Mouse (Mus musculus) spleen, adult 2 months (tissue): Measurements from ENCODE around the gene Maml3.

Experiments
- CTCF ChIP-seq: fragments of 200-500 bp; IDR thresholded peaks from 2 replicates; pipeline ENCODE4 v1.5.1; 2011; ENCODE audit warnings: mild to moderate bottlenecking, inconsistent platforms; ENCODE audit not compliant: insufficient read depth, insufficient read length, insufficient replicate concordance; ENCODE audit errors: extremely low read depth
- POLR2A ChIP-seq: fragments of 200-500 bp; IDR thresholded peaks from 2 replicates; pipeline ENCODE4 v1.6.1; 2011; ENCODE audit warnings: low read depth, low read length, inconsistent platforms

DNA sequence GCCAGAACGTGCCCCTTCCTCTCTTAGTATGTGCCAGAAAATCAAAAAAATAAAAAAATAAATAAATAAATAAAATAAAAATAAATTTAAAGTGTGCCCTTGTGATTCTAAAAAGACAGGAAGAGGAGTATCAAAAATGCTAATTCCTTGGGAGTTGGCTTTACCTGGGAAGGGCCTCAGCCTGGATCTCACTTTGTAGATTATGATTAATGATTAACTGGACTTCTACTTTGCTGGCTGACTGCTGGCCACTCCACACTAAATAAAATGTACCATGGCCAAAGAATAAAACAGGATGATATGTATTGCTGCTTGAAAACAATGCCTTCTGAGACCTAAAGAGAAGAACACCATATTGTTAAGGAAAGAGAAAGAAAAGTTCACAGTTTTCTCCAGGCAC is 5.6 kb downstream of the Maml3 start:
- TF ChIP-seq POLR2A (no peak), CTCF (no peak)
